Mouse (Mus musculus): ENCODE measurements around the gene Dennd6a.

DNA sequence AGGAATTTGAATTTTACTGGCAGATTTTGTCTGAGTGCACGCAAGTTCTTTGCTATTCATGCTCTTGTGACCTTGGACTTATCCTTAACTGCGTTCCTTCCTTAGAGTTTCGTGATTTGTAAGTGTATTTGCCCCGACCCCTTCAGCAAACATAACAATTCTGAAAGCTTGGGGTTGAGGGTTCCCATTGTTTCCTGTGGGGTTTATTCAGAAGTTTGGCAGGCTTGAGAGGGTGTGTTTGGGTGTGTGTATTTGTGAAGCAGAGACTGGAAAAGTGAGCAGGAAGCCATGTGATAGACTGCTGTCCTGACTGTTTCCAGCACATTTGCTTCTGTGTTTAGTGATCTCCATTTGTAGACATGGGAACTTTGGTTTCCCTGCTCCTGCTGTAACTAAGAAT is 31.7 kb downstream of the Dennd6a start:
- no peak for TF ChIP-seq CTCF (IDR thresholded peaks at IDR 0.05; ENCODE audit: control insufficient read depth, insufficient read depth, insufficient replicate concordance, low read depth, low read length)
- no peak for TF ChIP-seq POLR2A (IDR thresholded peaks at IDR 0.05; ENCODE audit: control insufficient read depth, low read depth, low read length)
